In genomic region chr10:95898471-95899154, GRCm38 (mm10) we compare ENCODE assay signal across 9 mouse cellular contexts. TPM values are rescaled to one million over a fixed set of nuclear protein-coding genes. Genes with fewer than 3 reads are reported as not detected.
DNase-seq lines count a peak whose midpoint lies in the region; ATAC-seq and TF ChIP-seq lines count a peak whose summit lies in the region.
"Had no signal": no experiment of that assay in that cellular context is flagged by ENCODE, and none has a peak within 500 bp of the region (broad histone marks: within the 10 kb centered on the region; RNA-seq: fewer than 3 reads in every experiment).

No protein-coding gene starts in this region.

- no peak for TF ChIP-seq POLR2A in limb, embryonic 14.5 days (IDR thresholded peaks at IDR 0.05; ENCODE audit: borderline replicate concordance, extremely low read depth, insufficient read depth, insufficient read length)

- H3K27me3 ChIP-seq in limb, embryonic 14.5 days (ENCODE audit: control insufficient read depth, insufficient read depth, low read length) = no peaks in the 10 kb centered on the region
- no peaks in the 10 kb centered on the region for H3K27me3 ChIP-seq in stomach, postnatal 0 days (ENCODE audit: control insufficient read depth, insufficient read depth, low read length)

- peak; percentile 34 for DNase-seq in adrenal gland, adult 2 months
- DNase-seq in adrenal gland, postnatal 4 days (ENCODE audit: low spot score in 2 of 2) = no peak
- peak; percentile 15 to 21 for DNase-seq in left cerebral cortex, adult 18-20 months (ENCODE audit: low spot score in 2 of 2)
- no peak for DNase-seq in left cerebral cortex, adult 8-10 months (ENCODE audit: low spot score in 2 of 2)
- peak; percentile 69 for DNase-seq in ZHBTc4 (ENCODE audit: low read depth, low spot score)
- peak; percentile 43 for DNase-seq in heart, postnatal 4 days
- peak; percentile 33 for DNase-seq in limb, embryonic 14.5 days (ENCODE audit: low spot score)
- DNase-seq in stomach, postnatal 0 days (ENCODE audit: low spot score) = no peak

- peak; percentile 91 for TF ChIP-seq CTCF in stomach, postnatal 0 days (IDR thresholded peaks at IDR 0.05; ENCODE audit: low read depth)

- H3K9ac ChIP-seq in limb, embryonic 14.5 days (ENCODE audit: low read depth, low read length, severe bottlenecking) = no peak overlapping the region
- H3K9ac ChIP-seq in stomach, postnatal 0 days (ENCODE audit: low read length) = no peak overlapping the region

- no peak for TF ChIP-seq EP300 in stomach, postnatal 0 days (optimal IDR thresholded peaks at IDR 0.05)

- H3K9me3 ChIP-seq in limb, embryonic 14.5 days (ENCODE audit: control insufficient read depth, low read length) = no peaks in the 10 kb centered on the region
- H3K9me3 ChIP-seq in stomach, postnatal 0 days (ENCODE audit: control insufficient read depth, low read length) = no peaks in the 10 kb centered on the region

- 64% methylated on average over 5 of the region's 5 CpGs for WGBS in limb, embryonic 14.5 days
- 63% methylated on average over 5 of the region's 5 CpGs for WGBS in stomach, postnatal 0 days

- H3K4me3 ChIP-seq in limb, embryonic 14.5 days (replicated peaks; ENCODE audit: low read length) = no peak overlapping the region
- H3K4me3 ChIP-seq in stomach, postnatal 0 days (ENCODE audit: low read depth, low read length) = no peak overlapping the region

- H3K36me3 ChIP-seq in limb, embryonic 14.5 days (ENCODE audit: control insufficient read depth, insufficient read depth, low read length) = no peaks in the 10 kb centered on the region
- H3K36me3 ChIP-seq in stomach, postnatal 0 days (ENCODE audit: control insufficient read depth, insufficient read depth, low read length) = no peaks in the 10 kb centered on the region

- 0 out of 2 replicates have a peak, but pooled peaks cover 6% of the 10 kb centered on the region for H3K4me1 ChIP-seq in limb, embryonic 14.5 days (ENCODE audit: control insufficient read depth, insufficient read depth, low read length)
- no peaks in the 10 kb centered on the region for H3K4me1 ChIP-seq in stomach, postnatal 0 days (replicated peaks; ENCODE audit: control insufficient read depth, insufficient read depth)

- H3K4me2 ChIP-seq in limb, embryonic 14.5 days (replicated peaks; ENCODE audit: low read depth, low read length, severe bottlenecking) = no peak overlapping the region
- H3K4me2 ChIP-seq in stomach, postnatal 0 days (replicated peaks; ENCODE audit: low read depth) = no peak overlapping the region

- no peak overlapping the region for H3K27ac ChIP-seq in limb, embryonic 14.5 days (replicated peaks; ENCODE audit: low read depth, low read length)
- H3K27ac ChIP-seq in stomach, postnatal 0 days (replicated peaks) = no peak overlapping the region

- no peak for ATAC-seq in limb, embryonic 14.5 days (ENCODE audit: low FRiP score, low read depth)
- no peak; the same call in 1 of the 2 replicates for ATAC-seq in stomach, postnatal 0 days (ENCODE audit: low FRiP score, low TSS enrichment)

RNA-seq across cellular contexts. Expression of gene Eea1, which starts 41.8 kb away (rescaled TPM):
- total RNA-seq in adrenal gland, adult 2 months (2021) = 10 to 100 TPM; 21.7 to 38.0 TPM
- 3.1 and 4.9 TPM in 2 replicates for polyA plus RNA-seq in adrenal gland, adult 2 months (2012; rRNA removed)
- total RNA-seq in adrenal gland, postnatal 4 days (2021) = 10 to 100 TPM; 29.4 to 33.9 TPM
- total RNA-seq in left cerebral cortex, adult 18-20 months (2021) = 10 to 100 TPM; 36.0 to 38.0 TPM
- 10 to 100 TPM; 35.3 to 38.5 (median 36.6) TPM for total RNA-seq in left cerebral cortex, adult 8-10 months (2022)
- total RNA-seq in heart, postnatal 4 days (2021) = 10 to 100 TPM; 35.5 to 39.9 TPM
- polyA plus RNA-seq in limb, embryonic 14.5 days (2012; rRNA removed) = 10.1 and 11.4 TPM in 2 replicates
- polyA plus RNA-seq in limb, embryonic 14.5 days (2014; fragmentation: Nextera tagmentation; extraction: Ambion mirVana) = 23.0 and 24.0 TPM in 2 replicates
- polyA plus RNA-seq in stomach, postnatal 0 days (2015; fragmentation: Nextera tagmentation; extraction: Ambion mirVana) = 17.9 and 20.2 TPM in 2 replicates

RNA-seq across cellular contexts. Expression of gene Gm33543, which starts 55.9 kb away (rescaled TPM):
- not detected for total RNA-seq in adrenal gland, adult 2 months (2021)
- not detected in 2 replicates for polyA plus RNA-seq in adrenal gland, adult 2 months (2012; rRNA removed)
- under 1 TPM in 1 of 2 experiments, not detected in 1; 0.23 TPM for total RNA-seq in adrenal gland, postnatal 4 days (2021)
- total RNA-seq in left cerebral cortex, adult 18-20 months (2021) = under 1 TPM in 1 of 2 experiments, not detected in 1; 0.42 TPM
- under 1 TPM in 1 of 4 experiments, not detected in 3; 0.26 TPM for total RNA-seq in left cerebral cortex, adult 8-10 months (2022)
- under 1 TPM; 0.19 to 0.61 TPM for total RNA-seq in heart, postnatal 4 days (2021)
- not detected in 2 replicates for polyA plus RNA-seq in limb, embryonic 14.5 days (2012; rRNA removed)
- polyA plus RNA-seq in limb, embryonic 14.5 days (2014; fragmentation: Nextera tagmentation; extraction: Ambion mirVana) = not detected in 2 replicates
- polyA plus RNA-seq in stomach, postnatal 0 days (2015; fragmentation: Nextera tagmentation; extraction: Ambion mirVana) = not detected in 2 replicates
- polyA plus RNA-seq: heart, embryonic 16.5 days had no signal

Comparison
In these comparisons a context has a peak if more than half of its experiments do, and no peak if none do; other contexts are left out.
1. DNase-seq: peak in adrenal gland, adult 2 months (single experiment), left cerebral cortex, adult 18-20 months (2 of 2), ZHBTc4 (single experiment), heart, postnatal 4 days (single experiment) and limb, embryonic 14.5 days (single experiment); none in adrenal gland, postnatal 4 days (0 of 2), left cerebral cortex, adult 8-10 months (0 of 2) and stomach, postnatal 0 days (single experiment).